Mouse (Mus musculus): ENCODE results near the gene E130311K13Rik.

The E130311K13Rik gene

GRCm38 (mm10) chr3:63928878-63929859 is at the start of gene E130311K13Rik:
Gene E130311K13Rik (minus strand): TSS chr3:63929472.
- DNase-seq (ENCODE audit: low spot score), result peak; percentile 86

- no peak for DNase-seq (ENCODE audit: low spot score)
Observed at GRCm38 (mm10) chr3:63977895-63978294, 48.6 kb upstream of the E130311K13Rik start.

- DNase-seq (ENCODE audit: low spot score), result peak; percentile 86
Observed at GRCm38 (mm10) chr3:63975955-63976908, 47.0 kb upstream of the E130311K13Rik start, which contains the start of gene Gmps. Gene Gmps (plus strand): TSS chr3:63976106.

GRCm38 (mm10) chr3:63965929-63966328 is 36.7 kb upstream of the E130311K13Rik start:
- no peak for DNase-seq (ENCODE audit: low spot score)

GRCm38 (mm10) chr3:63964922-63965249 is 35.6 kb upstream of the E130311K13Rik start:
- DNase-seq (ENCODE audit: low spot score), result no peak

- peak; percentile 96 for DNase-seq (ENCODE audit: low spot score)
Observed at GRCm38 (mm10) chr3:63964100-63964921, 35.0 kb upstream of the E130311K13Rik start, which contains the start of gene Slc33a1. Gene Slc33a1 (minus strand): TSS chr3:63964768.

- DNase-seq (ENCODE audit: low spot score), result no peak
Observed at GRCm38 (mm10) chr3:63963421-63964099, 34.3 kb upstream of the E130311K13Rik start.

GRCm38 (mm10) chr3:63949837-63950236 is 20.6 kb upstream of the E130311K13Rik start:
- DNase-seq (ENCODE audit: low spot score), result no peak

- no peak for DNase-seq (ENCODE audit: low spot score)
Observed at GRCm38 (mm10) chr3:63941204-63941850, 12.1 kb upstream of the E130311K13Rik start.

GRCm38 (mm10) chr3:63938928-63939327 is 9.7 kb upstream of the E130311K13Rik start:
- no peak for DNase-seq (ENCODE audit: low spot score)

- DNase-seq (ENCODE audit: low spot score), result no peak
Observed at GRCm38 (mm10) chr3:63919634-63920033, 9.6 kb downstream of the E130311K13Rik start.

GRCm38 (mm10) chr3:63910301-63910700 is 19.0 kb downstream of the E130311K13Rik start:
- DNase-seq (ENCODE audit: low spot score), result no peak

GRCm38 (mm10) chr3:63905241-63905640 is 24.0 kb downstream of the E130311K13Rik start:
- DNase-seq (ENCODE audit: low spot score), result no peak

- DNase-seq (ENCODE audit: low spot score), result no peak
Observed at GRCm38 (mm10) chr3:63904157-63904556, 25.1 kb downstream of the E130311K13Rik start.

- no peak for DNase-seq (ENCODE audit: low spot score)
Observed at GRCm38 (mm10) chr3:63900021-63900571, 29.2 kb downstream of the E130311K13Rik start.

GRCm38 (mm10) chr3:63899309-63899695 is 30.0 kb downstream of the E130311K13Rik start, which contains the start of gene Plch1:
Gene Plch1 (minus strand): TSS chr3:63899472.
- DNase-seq (ENCODE audit: low spot score), result no peak

- DNase-seq (ENCODE audit: low spot score), result peak; percentile 70
Observed at GRCm38 (mm10) chr3:63898581-63899308, 30.5 kb downstream of the E130311K13Rik start.

GRCm38 (mm10) chr3:63897177-63897576 is 32.1 kb downstream of the E130311K13Rik start:
- DNase-seq (ENCODE audit: low spot score), result no peak

- no peak for DNase-seq (ENCODE audit: low spot score)
Observed at GRCm38 (mm10) chr3:63896303-63896702, 33.0 kb downstream of the E130311K13Rik start.

Data from ovary, adult 18-20 months (tissue).